Mouse (Mus musculus) forebrain, embryonic 16.5 days (tissue): ENCODE data around the gene Zfp787. TPM values are rescaled to one million over a fixed set of nuclear protein-coding genes. Genes with fewer than 3 reads are reported as not detected.

Source experiments
- ATAC-seq: fragments of 200-750 bp; cut with Nextera tagmentation; 2 replicates; pipeline ENCODE4 v1.8.0; 2017; ENCODE audit warnings: mild to moderate bottlenecking, moderate library complexity
- H3K27ac ChIP-seq: fragments of 300-500 bp; sonication (generic); 2 replicates; pipeline ENCODE4 v1.5.1; 2014; ENCODE audit warnings: low read length, control low read depth
- H3K27me3 ChIP-seq: fragments of 300-500 bp; sonication (generic); replicated peaks from 2 replicates; pipeline ENCODE4 v1.6.1; 2014; ENCODE audit warnings: low read length; ENCODE audit not compliant: control insufficient read depth, insufficient read depth
- H3K36me3 ChIP-seq: fragments of 300-500 bp; sonication (generic); 2 replicates; pipeline ENCODE4 v1.6.1; 2014; ENCODE audit not compliant: control insufficient read depth, insufficient read depth
- H3K4me1 ChIP-seq: fragments of 300-500 bp; sonication (generic); replicated peaks from 2 replicates; pipeline ENCODE4 v1.6.1; 2014; ENCODE audit warnings: low read length; ENCODE audit not compliant: control insufficient read depth, insufficient read depth
- H3K4me2 ChIP-seq: fragments of 300-500 bp; sonication (generic); 2 replicates; pipeline ENCODE4 v1.6.1; 2014; ENCODE audit warnings: mild to moderate bottlenecking, low read length, control low read depth
- H3K4me3 ChIP-seq: fragments of 300-500 bp; sonication (generic); replicated peaks from 2 replicates; pipeline ENCODE4 v1.5.1; 2014; ENCODE audit warnings: mild to moderate bottlenecking, low read length, control low read depth
- H3K9ac ChIP-seq: fragments of 300-500 bp; sonication (generic); replicated peaks from 2 replicates; pipeline ENCODE4 v1.6.1; 2014; ENCODE audit warnings: low read depth, low read length, control low read depth
- H3K9me3 ChIP-seq: fragments of 300-500 bp; sonication (generic); 2 replicates; pipeline ENCODE4 v1.6.1; 2016; ENCODE audit warnings: low read length; ENCODE audit not compliant: control insufficient read depth
- WGBS: fragments of 180-500 bp; shearing (Covaris S2); extraction: QIAGEN DNeasy Blood & Tissue Kit; methylation state at CpG from one replicate; pipeline ENCODE4 v1.1.7; 2014; 5-methylcytosine and 5-hydroxymethylcytosine counted together
- polyA plus RNA-seq: library from polyadenylated mRNA; unstranded; fragments of >200 nt; fragmentation: Nextera tagmentation; extraction: Ambion mirVana; gene quantifications from 2 replicates; pipeline ENCODE4 v1.2.1, GENCODE M21; 2015

Zfp787 gene
- polyA plus RNA-seq: 16.9 and 21.3 TPM in 2 replicates

DNA sequence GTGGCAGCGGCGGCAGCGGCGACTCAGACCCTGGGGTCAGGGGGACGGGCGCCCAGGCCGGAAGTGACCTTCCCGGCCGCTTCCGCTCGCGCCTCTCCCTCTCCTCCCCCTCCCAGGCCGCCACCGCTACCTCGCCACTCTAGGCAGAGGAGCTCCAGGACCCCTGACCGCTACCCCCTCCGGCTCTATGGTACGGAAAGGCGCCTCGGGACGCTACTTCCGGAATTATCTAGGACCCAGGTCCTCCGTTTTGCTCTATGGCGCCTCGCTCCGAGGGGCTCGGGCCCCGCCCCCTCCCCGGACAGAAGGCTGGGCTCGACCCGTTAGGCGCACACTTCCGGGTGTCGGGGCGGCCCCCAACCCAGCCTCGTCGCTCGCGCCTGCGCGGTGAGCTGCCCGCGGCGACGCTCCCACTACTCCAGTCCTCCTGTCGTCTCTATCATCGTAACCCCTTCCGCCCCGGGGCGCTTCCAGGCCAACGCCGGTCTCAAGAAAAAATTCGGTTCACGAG is at the start of gene Zfp787:
TSS of gene Zfp787 (minus strand) at position 97 of the 511 bp plus-strand sequence.
- Histone ChIP-seq H3K4me3 (peak within 1 kb of the TSS; percentile 87), H3K4me1 (peaks cover 20% of the 10 kb centered on the region), H3K9ac (peak within 1 kb of the TSS; percentile 96), H3K27ac (peak within 1 kb of the TSS; percentile 95), H3K27me3 (no peaks in the 10 kb centered on the region), H3K4me2 (peak within 1 kb of the TSS; percentile 82), H3K9me3 (no peaks in the 10 kb centered on the region), H3K36me3 (no peaks in the 10 kb centered on the region)
- peak; percentile 97 for ATAC-seq
- under 1% methylated on average over 46 of the region's 54 CpGs for WGBS

DNA sequence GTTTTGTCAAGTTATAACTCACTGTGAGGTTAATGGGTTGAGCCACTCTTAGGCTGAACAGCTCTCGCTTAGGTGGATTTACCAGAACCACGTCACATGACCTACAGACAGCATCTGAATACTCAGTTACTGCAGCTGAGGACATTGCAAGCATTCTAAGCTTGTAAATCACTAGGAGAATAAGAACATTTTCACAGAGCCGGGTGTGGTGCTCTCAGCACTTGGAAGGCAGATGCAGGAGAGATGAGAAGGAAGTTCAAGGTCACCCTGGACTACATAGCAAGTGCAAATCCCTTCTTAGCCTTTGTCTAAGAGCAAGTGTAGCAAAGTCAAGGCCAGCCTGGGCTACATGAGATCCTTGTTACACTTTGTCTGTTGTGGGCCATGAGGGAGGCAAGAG is 48.4 kb upstream of the Zfp787 start:
- no peaks in the 10 kb centered on the region for H3K36me3 ChIP-seq
- no peak overlapping the region for H3K9ac ChIP-seq
- no peak overlapping the region for H3K27ac ChIP-seq
- no peaks in the 10 kb centered on the region for H3K27me3 ChIP-seq
- no peaks in the 10 kb centered on the region for H3K4me1 ChIP-seq
- WGBS: 84% methylated on average over 3 of the region's 3 CpGs
- H3K4me3 ChIP-seq: no peak overlapping the region
- no peaks in the 10 kb centered on the region for H3K9me3 ChIP-seq
- no peak overlapping the region for H3K4me2 ChIP-seq
- no peak for ATAC-seq

DNA sequence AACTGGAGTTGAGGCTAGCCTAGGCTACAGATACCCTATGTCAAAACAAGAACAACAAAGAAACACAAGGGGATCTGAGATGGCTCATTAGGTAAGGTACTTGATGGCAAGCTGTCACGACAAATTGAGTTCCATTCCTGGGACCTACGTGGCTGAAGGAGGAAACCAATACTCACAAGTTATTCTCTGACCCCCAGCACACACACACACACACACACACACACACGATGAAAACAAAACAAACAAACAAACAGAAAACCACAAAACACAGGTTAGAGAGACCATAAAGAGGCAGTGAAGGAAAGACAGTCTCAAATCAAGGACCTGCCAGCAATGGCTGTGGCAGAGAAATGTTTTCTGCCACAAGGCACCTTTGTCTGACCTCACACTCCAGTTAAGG is 41.0 kb upstream of the Zfp787 start, which contains the start of gene Galp:
TSS of gene Galp (plus strand) at position 301 of the 400 bp plus-strand sequence.
- no peak within 1 kb of the TSS for H3K4me3 ChIP-seq
- H3K36me3 ChIP-seq: no peaks in the 10 kb centered on the region
- H3K9me3 ChIP-seq: no peaks in the 10 kb centered on the region
- no peak within 1 kb of the TSS for H3K9ac ChIP-seq
- no peaks in the 10 kb centered on the region for H3K27me3 ChIP-seq
- ATAC-seq: no peak
- no peaks in the 10 kb centered on the region for H3K4me1 ChIP-seq
- H3K4me2 ChIP-seq: no peak within 1 kb of the TSS
- no peak within 1 kb of the TSS for H3K27ac ChIP-seq
- 69% methylated on average over 3 of the region's 3 CpGs for WGBS

GRCm38 (mm10) chr7:6195777-6196176 is 40.0 kb upstream of the Zfp787 start:
- WGBS: 60% methylated on average over 2 of the region's 2 CpGs
- H3K4me2 ChIP-seq: no peak overlapping the region
- no peak overlapping the region for H3K27ac ChIP-seq
- H3K9ac ChIP-seq: no peak overlapping the region
- H3K4me3 ChIP-seq: no peak overlapping the region
- H3K27me3 ChIP-seq: no peaks in the 10 kb centered on the region
- no peak for ATAC-seq
- no peaks in the 10 kb centered on the region for H3K4me1 ChIP-seq
- no peaks in the 10 kb centered on the region for H3K36me3 ChIP-seq
- H3K9me3 ChIP-seq: no peaks in the 10 kb centered on the region

DNA sequence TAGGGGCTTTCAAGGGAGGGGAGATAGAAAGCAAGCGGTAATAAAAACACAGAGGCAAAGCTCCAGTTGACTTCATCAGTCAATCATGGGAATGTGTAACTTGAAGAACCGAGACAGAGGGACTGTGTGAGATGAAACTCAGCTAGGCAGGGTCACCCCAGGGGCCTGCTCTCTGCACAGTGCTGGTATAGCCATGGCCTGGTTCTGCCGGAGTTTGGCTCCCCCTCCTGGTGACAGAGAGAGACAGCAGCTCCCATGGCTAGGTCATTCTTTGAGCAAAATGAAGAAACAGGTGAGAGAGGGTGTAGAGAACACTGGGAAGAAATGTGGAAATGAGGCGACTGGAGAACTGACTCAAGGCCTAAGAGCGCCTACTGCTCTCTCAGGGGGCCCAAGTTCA is 38.3 kb upstream of the Zfp787 start:
- Histone ChIP-seq H3K27me3 (no peaks in the 10 kb centered on the region), H3K9me3 (no peaks in the 10 kb centered on the region), H3K9ac (no peak overlapping the region), H3K4me2 (no peak overlapping the region), H3K4me1 (no peaks in the 10 kb centered on the region), H3K36me3 (peaks cover 11% of the 10 kb centered on the region; the same call in 1 of the 2 replicates), H3K4me3 (no peak overlapping the region), H3K27ac (no peak overlapping the region)
- WGBS: 21% methylated on average over 5 of the region's 5 CpGs
- ATAC-seq: peak; percentile 78

DNA sequence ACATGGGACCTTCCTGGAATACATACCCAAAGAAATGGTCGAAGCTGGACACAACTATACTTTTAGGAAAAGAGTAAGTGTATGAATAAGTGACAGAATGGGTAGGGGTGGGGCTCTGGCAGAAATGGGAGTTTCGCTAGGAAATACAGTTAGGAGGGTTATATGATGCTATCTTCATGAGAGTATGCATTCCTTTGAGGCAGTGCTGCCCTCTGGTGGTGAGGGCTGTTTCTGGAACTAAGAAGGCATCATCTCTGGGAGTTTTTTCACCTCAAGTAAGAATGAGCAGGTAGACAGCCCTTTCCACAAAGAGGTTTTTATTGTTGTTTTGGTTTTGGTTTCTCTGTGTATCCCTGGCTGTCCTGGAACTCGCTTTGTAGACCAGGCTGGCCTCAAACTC is 35.6 kb upstream of the Zfp787 start:
- Histone ChIP-seq H3K9me3 (no peaks in the 10 kb centered on the region), H3K4me1 (no peaks in the 10 kb centered on the region), H3K9ac (no peak overlapping the region), H3K27me3 (no peaks in the 10 kb centered on the region), H3K4me3 (no peak overlapping the region), H3K27ac (no peak overlapping the region), H3K4me2 (no peak overlapping the region), H3K36me3 (peaks cover 21% of the 10 kb centered on the region)
- ATAC-seq: peak; percentile 19
- WGBS: 49% methylated on average over 3 of the region's 3 CpGs

- 39% methylated on average over 42 of the region's 45 CpGs for WGBS
- Histone ChIP-seq H3K4me1 (no peaks in the 10 kb centered on the region), H3K36me3 (peaks cover 35% of the 10 kb centered on the region), H3K9ac (no peak overlapping the region), H3K4me2 (no peak overlapping the region), H3K4me3 (no peak overlapping the region), H3K27ac (no peak overlapping the region), H3K27me3 (no peaks in the 10 kb centered on the region), H3K9me3 (no peaks in the 10 kb centered on the region)
- no peak for ATAC-seq
These were observed 33.7 kb upstream of the Zfp787 start for GRCm38 (mm10) chr7:6189542-6189941.

DNA sequence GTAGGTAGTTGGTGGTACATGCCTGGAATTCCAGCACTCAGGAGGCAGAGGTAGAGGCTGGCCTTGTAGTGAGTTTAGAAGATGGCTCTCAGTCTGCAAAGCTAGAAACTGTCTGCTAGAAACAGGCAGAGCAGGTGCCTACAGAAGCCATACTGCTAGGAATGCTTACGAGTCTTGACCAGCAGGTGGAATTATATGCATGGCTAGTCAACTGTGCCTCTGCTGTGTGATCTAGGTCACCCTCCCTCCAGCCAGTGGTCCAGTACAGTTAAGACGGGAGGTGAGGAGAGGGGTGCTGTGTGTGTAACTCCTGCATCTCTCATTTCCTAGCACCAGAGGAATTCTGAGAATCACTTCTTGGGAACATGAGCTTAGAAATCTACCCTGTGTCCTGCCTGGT is 31.0 kb upstream of the Zfp787 start:
- no peak overlapping the region for H3K9ac ChIP-seq
- WGBS: 86% methylated on average over 2 of the region's 2 CpGs
- H3K36me3 ChIP-seq: peaks cover 42% of the 10 kb centered on the region
- no peak overlapping the region for H3K4me2 ChIP-seq
- H3K9me3 ChIP-seq: no peaks in the 10 kb centered on the region
- H3K4me1 ChIP-seq: no peaks in the 10 kb centered on the region
- H3K27me3 ChIP-seq: no peaks in the 10 kb centered on the region
- no peak overlapping the region for H3K4me3 ChIP-seq
- ATAC-seq: no peak
- H3K27ac ChIP-seq: no peak overlapping the region

GRCm38 (mm10) chr7:6186176-6186575 is 30.4 kb upstream of the Zfp787 start:
- H3K4me1 ChIP-seq: no peaks in the 10 kb centered on the region
- WGBS: 97% methylated on average over 2 of the region's 2 CpGs
- no peak for ATAC-seq

GRCm38 (mm10) chr7:6185391-6185790 is 29.6 kb upstream of the Zfp787 start:
- H3K9ac ChIP-seq: no peak overlapping the region
- ATAC-seq: no peak
- no peaks in the 10 kb centered on the region for H3K4me1 ChIP-seq
- H3K27me3 ChIP-seq: no peaks in the 10 kb centered on the region
- H3K36me3 ChIP-seq: peaks cover 40% of the 10 kb centered on the region
- no peaks in the 10 kb centered on the region for H3K9me3 ChIP-seq
- 98% methylated on average over 1 of the region's 1 CpGs for WGBS
- H3K4me2 ChIP-seq: no peak overlapping the region
- no peak overlapping the region for H3K4me3 ChIP-seq
- H3K27ac ChIP-seq: no peak overlapping the region

More at GRCm38 (mm10) chr7:6186176-6186575, 30.4 kb upstream of the Zfp787 start:
- no peak overlapping the region for H3K4me2 ChIP-seq
- H3K36me3 ChIP-seq: peaks cover 42% of the 10 kb centered on the region
- no peak overlapping the region for H3K9ac ChIP-seq
- H3K27me3 ChIP-seq: no peaks in the 10 kb centered on the region
- H3K9me3 ChIP-seq: no peaks in the 10 kb centered on the region
- no peak overlapping the region for H3K27ac ChIP-seq
- H3K4me3 ChIP-seq: no peak overlapping the region
